Mouse (Mus musculus): ENCODE measurements around the gene Ino80d.

Ino80d gene

DNA sequence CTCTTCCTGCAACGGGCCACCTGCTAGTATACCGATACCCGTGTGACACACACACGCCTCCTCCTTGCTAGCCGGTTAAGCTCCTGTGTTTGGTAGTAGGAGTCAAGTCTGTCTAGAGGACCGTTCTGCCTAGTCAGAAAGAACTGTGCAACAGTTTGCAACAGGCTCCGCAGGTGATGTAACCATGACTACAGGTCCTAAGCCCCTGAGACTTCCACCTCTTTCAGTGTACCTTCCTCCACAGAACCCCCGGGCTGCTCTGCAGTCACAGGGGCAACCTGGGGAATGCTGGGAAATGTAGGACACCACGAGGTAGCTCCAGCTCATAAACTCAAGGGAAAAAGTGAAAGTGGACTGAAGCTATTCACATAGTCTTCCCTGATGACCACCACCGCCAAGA, 123.4 kb downstream of the Ino80d start:
- no peak for DNase-seq (ENCODE audit: low read depth, low spot score)

DNA sequence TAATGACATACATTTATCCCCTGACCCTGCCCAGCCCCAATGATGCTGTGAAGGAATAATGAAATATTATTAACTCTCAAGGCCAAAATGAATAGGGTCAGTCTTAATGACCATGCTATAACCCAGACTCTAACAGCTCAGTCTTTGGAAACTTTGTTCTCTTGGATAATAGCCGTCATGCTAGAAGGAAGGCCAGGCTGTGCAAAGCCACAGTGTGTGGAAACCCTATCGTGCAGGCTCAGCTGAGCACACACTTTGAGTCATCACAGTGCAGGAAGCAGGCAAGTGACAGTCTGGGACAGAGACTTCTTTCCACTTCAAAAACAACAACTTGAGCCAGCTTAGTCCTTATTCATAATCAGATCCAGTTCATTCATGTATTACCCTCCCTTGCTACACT, 126.9 kb downstream of the Ino80d start:
- DNase-seq (ENCODE audit: low read depth, low spot score), result no peak

DNA sequence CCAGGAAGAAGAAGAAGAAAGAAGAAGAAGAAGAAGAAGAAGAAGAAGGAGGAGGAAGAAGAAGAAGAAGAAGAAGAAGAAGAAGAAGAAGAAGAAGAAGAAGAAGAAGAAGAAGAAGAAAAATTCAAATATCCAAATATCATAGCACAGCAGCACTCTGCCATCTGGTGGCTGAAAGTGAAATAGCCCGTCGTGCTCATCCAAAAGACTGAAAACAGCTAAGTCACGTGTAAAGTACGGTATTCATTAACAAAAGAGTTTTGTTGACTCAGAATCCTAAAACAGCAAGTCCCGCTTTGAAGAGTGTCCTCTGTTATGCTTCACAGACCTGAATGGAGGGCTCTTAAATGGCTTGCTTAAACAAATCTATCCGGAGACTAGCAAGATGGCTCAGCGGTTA, 128.2 kb downstream of the Ino80d start:
- peak; percentile 28 for DNase-seq (ENCODE audit: low read depth, low spot score)

DNA sequence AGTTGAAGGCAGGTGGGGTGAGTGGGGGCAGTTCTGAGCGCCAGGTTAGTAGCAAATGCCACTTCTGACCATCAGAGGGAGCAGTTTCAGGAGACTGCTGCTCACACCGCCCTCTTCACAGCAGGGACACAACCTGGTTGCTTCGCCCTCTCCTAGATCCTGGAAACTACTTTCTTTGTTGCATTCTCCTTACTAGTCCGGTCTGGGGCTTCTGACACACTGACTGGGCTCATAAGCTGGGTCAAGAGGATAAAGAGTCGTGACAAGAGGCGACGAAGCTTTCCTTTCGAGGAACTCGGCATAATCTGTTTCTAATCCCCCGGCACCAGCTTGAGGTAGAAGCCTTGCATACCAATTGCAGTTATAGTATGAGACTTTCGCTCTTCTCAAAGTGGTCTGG, 129.9 kb downstream of the Ino80d start:
- DNase-seq (ENCODE audit: low read depth, low spot score), result no peak

DNA sequence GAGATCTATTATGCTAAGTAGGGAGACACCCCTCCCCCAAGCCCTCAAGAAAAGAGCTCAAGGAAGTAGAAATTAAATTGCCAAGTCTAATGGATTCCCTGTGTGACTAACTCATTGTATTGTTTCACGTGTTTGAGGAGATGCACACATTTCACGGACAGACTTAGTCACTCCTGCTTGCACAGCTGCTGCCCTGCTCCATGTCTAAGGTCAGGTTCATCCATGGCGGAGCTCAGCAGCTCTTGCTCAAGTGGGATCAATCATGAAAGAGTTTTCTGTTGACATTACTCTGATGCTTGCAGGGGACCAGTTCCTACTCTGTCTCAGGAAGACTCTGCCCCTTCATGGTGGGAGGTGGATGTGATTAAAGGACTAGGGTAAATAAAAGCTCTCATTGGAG, 137.7 kb downstream of the Ino80d start:
- no peak for DNase-seq (ENCODE audit: low read depth, low spot score)

DNA sequence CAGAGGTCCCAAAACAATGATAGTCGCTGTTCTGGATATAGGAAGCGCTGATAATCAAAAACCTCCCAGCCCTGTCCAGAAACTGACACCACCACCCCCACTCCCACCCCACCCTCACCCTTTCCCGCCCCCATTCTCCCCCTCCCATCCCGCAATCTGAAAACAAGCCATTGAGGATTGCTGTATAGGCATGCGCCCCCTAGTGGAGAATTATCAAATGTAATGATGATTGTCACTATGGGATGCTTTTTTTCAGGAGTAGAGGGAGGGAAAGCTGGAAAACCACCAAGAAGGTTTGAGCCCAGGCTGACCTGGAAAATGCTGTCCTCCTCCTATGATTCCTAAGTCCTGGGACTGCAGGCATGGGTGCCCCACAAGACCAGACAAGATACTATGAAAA, 147.6 kb downstream of the Ino80d start:
- no peak for DNase-seq (ENCODE audit: low read depth, low spot score)

DNA sequence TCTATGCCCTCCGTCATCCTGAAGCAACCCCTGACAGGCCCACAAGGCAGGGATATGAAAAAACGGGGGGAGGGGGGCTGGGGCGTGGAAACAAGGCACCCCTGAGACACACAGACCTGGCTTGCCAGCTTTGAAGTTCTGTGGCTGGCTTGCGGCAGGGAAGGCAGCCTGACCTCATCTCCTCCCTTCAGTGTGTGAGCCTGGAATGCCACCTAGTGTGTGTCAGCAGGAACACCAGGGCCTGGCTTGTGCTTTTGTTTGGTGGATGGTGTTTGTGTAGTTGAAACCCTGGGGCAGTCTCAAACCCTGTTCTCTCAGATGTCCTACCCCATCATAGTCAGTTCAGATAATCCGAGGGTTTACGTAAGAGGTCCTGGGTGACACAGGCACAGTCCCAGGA, 150.2 kb downstream of the Ino80d start:
- peak; percentile 66 for DNase-seq (ENCODE audit: low read depth, low spot score)

DNA sequence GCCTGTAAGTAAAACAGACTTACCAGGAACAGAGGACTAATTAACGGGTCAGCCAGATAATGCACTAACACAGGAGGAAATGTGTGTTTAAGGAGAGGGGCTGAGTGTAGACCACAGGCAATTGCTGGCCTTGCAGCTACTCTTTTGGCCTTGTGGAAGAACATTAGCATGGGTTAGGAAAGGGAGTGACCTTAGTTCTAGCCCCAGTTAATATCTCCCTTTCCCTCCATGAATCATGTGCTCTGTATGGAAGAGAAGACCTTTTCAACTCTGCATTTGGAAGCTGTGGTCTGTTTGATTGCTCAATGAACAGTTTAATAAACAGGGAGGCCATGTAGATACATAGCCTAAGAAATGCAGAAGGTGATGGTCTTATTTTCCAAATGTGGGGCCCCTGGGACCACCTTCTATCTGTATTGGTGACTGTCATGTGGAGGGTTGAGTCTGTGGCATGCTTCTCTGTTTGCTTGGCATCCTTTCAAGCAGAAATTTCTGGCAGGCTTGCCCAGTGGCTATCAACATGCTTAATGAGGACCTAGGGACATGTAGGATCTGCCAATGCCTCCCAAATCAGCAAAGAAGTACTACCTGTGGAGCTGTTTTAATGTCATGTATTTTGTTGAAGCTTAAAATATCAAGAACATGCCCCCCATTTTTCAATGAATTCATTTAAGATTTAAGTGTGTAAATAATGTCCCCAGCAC, 157.4 kb downstream of the Ino80d start:
- DNase-seq (ENCODE audit: low read depth, low spot score), result no peak

DNA sequence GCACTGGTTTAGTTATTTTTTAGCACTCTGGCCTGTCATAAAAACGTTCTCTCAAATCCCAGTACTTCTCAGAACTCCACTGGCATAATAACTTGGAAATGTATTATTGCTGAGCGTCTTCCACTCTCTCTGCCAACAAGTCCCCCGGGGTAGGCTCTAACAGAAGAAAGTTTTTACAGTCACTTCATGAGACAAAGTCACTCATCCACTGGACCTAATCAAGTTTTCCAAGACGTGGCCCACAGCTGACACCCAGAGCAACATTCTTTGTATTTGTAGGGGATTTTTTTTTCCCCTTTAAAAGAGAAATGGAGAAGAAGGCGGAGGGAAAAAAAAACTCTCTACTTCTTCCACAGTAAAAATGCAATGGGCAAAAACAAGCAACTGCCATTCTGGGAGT, 157.9 kb downstream of the Ino80d start:
- DNase-seq (ENCODE audit: low read depth, low spot score), result no peak

DNA sequence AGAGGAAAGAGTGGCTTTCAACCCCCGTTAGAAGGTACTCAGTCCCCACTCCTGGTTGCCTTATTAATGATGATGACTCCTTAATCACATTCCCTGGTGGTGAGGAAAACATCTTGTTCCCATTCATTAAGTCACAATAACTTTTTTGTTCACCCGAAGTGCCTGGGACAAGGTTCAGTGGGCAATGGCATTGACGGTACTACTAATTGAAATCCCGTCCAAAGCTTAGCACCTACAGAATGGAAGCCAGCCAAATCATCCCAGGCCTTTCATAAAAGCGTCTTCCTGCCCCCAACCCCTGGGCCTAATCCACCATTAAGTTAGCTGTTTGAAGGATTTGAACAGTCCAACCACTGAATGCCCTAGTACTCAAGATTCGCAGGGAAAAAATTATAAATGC, 159.1 kb downstream of the Ino80d start:
- DNase-seq (ENCODE audit: low read depth, low spot score), result no peak

DNA sequence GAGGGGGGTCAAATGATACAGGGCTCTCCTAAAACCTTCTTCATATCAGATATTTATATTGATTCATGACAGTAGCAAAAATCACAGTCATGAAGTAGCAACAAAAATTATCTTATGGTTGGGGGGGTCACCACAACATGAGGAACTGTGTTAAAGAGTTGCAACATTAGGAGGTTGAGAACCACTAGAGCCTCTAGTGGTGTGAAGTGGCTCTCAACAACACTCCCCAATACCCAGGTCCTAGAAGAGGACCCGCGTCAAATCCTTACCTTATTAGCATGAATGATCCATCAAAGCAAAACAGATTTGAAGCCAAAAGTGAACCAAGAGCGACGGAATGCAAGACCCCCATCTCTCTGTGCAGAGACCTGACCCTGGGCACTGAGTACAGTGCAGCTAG, 161.4 kb downstream of the Ino80d start:
- no peak for DNase-seq (ENCODE audit: low read depth, low spot score)

DNA sequence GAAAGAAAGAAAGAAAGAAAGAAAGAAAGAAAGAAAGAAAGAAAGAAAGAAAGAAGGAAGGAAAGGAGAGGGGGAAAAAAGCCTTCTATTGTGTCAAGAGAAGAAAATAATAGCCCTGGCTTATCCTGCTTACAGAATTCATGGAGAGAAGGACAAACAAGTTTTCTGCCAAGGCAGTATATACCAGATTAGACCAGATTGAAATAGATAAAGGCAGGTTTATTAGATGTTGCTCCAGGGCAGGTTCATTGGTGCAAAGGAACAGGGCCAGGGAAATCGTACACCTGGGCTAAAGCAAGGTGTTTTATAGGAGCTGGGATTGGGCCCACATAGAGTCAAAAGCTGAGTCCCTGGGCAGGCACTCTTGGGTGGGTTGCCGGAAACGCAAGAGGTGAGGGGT, 162.1 kb downstream of the Ino80d start:
- DNase-seq (ENCODE audit: low read depth, low spot score), result no peak

DNA sequence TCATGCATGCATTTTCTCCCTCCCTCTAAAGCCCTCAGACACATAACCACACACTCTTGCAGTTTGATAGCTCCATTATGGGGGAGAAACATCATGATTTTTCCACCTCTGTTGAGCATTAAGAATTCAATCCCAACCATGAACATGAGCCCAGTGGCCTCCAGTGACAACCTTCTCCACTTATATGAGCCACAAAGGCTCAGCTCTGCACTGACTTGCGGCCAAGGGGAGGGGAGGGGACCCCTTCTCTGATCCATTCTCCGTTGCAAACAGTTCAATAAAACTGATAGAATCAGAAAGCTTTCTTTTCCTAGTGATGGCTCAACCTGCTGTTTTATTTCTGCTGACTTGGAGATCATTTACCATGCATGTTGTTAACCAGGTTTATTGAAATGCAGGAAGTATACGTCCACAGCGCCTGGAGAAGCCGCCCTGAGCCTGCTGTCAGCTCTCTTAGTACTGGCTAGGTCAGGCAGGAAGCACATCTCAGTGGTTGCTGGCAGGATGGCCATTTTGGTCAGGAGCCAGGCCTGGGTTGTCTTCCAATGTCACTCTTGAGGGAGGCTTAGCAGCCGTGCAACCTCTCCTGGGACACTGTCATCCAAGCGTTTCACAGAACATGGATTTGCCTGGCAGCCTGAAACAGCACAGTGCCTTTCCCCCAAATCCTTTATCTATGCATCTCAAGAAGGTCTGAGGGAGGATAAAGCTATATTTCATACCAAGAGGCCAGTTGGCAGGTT, 163.2 kb downstream of the Ino80d start:
- no peak for DNase-seq (ENCODE audit: low read depth, low spot score)

DNA sequence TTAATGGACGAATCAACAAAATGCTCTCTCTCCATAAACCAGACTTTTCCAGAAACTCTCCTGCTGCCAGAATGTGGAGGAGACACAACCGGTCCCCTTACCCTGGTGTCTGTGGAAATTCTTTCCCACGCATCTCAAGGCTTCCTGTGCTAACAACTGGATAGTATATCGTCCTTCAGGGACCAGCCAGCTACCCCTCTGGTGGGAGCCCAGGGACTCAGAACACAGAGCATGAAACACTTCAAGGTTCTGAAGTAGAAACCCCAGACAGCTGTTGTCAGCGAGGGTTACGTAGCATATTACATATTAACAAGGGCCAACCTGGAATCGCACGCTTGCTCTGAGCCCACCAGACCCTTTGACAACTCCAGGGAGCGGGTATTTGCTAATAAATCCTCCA, 163.9 kb downstream of the Ino80d start:
- no peak for DNase-seq (ENCODE audit: low read depth, low spot score)

DNA sequence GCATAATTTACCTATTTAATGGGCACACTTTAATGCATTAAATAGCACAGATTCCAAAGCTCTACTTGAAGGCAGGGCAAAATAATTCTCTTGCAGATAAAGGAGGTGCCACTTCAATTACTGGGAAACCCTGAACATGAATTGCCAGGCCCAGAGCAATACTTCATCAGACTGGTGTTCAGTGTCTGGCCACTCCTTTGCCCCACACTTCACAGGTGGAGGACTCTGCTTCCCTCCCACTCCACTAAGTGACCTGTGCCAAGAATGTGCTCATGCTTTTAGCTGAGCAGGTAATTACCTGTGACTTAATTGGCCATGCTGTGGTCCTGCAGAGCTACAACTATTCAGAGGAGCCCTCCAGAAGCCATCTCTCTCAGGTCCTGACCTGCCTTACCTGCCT, 166.7 kb downstream of the Ino80d start:
- DNase-seq (ENCODE audit: low read depth, low spot score), result no peak

DNA sequence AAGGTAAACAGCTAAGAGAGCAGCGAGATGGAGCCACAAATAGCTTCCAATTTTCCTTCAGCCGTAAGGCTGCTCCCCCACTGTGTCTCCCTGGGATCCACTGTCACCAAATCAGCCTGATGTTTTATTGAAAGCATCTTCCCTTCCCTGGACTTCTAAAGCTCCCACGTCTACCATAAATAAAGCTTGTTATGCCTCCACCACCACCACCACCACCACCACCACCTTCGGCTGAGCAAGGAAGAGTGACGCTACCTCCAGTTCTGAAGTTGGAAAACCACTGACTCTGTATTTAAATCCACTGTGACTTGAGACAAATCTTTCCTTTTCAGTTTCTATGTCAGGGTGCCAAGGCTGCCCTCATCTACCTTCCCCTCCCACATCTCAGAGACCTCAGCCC, 167.5 kb downstream of the Ino80d start:
- no peak for DNase-seq (ENCODE audit: low read depth, low spot score)

DNA sequence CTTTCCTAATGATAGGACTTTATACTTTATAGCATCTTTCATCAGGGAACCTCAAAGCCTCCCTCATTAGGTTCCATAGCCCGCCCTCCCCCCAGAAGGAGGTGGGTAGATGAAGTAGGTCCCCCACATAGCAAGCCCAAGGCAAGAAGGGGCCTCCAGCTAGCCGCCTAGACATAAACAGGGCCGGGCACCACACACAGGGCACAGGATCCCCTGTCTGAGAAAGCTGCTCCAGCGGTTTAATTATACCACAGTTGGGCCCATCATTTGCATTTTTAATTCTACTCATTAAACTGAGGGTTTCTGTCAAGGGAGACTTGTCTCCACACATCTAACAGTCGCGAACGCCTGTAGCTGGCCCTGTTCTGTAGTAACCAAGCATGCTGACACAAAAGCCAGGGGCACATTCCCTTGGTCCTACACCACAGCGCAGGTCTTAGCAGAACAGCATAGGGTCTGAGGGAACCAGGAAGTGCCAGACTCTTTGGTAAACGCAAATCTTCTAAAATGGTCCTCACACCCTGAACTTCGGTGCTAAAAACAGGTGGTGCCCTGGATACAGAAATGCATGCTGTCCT, 179.6 kb downstream of the Ino80d start:
- DNase-seq (ENCODE audit: low read depth, low spot score), result no peak

DNA sequence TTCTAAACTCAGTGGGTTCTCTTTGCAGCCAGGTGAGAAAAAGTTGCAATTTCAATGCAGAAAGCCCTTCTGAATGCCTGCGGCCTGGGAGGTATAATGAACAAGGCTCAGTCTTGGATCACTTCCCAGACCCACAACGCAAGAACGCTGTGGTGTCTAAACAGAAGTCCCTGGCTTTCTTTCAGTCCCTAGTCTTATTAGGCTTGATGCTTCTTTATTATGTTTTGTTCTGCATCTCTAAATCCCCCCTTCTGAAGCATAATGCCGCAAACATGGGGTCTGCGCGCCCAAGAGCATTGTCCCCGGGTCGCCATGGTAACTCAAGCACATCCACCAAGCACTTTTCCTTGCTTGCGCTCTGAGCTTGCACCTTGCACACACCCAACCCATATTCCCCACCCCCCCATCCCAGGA, 180.4 kb downstream of the Ino80d start:
- DNase-seq (ENCODE audit: low read depth, low spot score), result peak; percentile 63

DNA sequence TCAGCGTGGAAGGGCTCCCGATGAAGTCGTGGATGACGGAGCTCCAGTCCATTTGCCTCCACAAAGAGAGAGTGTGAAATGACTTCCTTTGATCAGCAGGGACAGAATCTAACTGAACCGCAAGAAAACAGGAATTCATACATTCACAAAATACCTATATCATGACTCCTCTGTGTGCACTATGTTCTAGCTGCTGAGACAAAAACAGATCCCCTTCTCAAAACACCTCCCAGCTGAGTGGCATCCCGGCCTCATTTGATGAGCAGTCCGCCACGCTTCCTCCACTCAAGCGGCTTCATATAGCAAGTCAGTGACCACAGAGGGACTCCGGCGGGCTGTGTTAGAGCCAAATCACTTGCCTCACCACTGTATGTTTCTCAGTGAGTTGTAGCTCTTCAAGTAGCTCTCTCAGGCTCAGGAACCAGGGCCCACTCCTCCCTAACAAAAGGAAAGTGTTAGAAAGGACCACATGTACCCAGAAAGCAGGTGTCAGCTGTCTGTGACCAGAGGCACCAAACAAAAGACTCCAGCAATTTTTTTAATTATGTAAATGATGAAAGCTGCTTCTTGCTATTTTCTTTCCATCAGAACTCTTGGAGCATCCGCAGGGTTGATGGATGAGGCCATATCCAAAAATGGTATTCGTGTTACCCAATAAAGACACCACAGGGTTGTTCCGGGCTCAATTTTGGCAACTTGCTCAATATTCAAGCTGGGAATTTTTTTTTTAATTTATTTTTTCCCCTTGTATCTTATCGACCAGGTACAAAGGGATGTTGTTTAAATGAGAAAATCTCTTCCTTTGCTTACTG, 181.0 kb downstream of the Ino80d start:
- DNase-seq (ENCODE audit: low read depth, low spot score), result no peak

DNA sequence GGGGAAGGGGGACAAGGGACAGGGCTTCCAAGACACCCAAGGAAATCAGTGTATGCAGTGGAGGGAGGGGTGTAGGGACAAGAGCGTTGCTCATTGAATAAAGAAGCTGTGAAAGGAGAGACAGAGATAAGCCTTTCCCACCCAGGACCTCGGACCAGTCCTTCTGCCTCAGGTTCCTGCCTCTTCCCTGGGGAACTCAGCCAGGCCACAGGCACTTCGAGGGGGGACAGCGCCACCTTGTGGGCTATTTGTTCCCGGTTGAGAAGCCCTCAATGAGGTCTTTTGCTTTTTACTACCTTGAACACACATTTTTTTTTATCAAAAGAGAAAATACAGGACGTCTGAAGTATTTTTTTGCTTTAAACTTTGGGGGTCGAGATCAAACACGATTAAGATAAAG, 185.0 kb downstream of the Ino80d start:
- no peak for DNase-seq (ENCODE audit: low read depth, low spot score)

DNA sequence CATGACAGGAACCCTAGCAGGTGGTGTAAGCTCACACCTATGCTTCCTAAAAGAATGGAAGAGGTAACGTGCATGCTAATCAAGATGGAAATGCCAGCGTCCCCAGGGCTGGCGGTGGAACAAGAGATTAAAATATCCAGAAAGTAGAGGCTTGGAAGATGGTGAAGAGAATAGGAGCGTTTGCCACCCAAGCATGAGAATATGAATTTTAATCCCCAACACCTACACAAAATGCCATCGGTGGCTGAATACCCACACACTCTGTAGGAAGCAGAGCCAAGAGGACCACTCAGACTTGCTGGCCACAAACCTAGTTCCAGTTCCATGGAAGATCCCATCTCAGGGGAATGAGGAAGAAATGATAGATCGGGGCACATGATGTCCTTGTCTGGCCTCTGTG, 195.2 kb downstream of the Ino80d start:
- DNase-seq (ENCODE audit: low read depth, low spot score), result no peak

DNA sequence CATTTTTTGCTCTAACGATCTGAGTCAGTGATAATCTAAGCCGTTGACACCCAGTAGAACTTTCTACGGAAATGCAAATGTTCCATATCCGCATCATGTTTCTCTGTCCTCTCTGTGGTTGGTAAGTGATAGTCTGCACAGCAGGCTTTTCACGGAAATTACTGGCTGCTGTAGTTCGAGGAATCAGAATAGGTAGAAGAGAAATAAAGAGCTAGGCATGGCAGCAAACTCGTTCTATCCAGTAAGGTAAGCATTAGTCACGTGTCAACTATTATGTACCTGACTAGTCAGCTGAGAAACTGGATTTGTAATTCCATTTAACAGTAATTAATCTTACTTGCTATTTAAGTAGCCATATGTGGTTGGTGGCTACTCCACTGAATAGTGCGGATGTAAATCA, 197.9 kb downstream of the Ino80d start:
- no peak for DNase-seq (ENCODE audit: low read depth, low spot score)

Data from brain, embryonic 18.5 days (tissue).